Mouse (Mus musculus) olfactory bulb, adult 2 months (tissue): ENCODE measurements around the gene Lsm4. TPM values are rescaled to one million over a fixed set of nuclear protein-coding genes. Genes with fewer than 3 reads are reported as not detected.

ENCODE experiments used
- H3K27ac ChIP-seq: fragments of 200-500 bp; 2 replicates; pipeline ENCODE4 v1.5.1; 2012; ENCODE audit warnings: low read depth, low read length; ENCODE audit not compliant: insufficient read depth
- H3K4me1 ChIP-seq: fragments of 200-500 bp; 2 replicates; pipeline ENCODE4 v1.6.1; 2012; ENCODE audit warnings: low read length; ENCODE audit not compliant: control insufficient read depth, insufficient read depth
- H3K4me3 ChIP-seq: fragments of 200-500 bp; 2 replicates; pipeline ENCODE4 v1.5.1; 2012; ENCODE audit warnings: mild to moderate bottlenecking, low read depth, low read length, moderate library complexity; ENCODE audit not compliant: insufficient read depth
- CTCF ChIP-seq: fragments of 200-500 bp; IDR thresholded peaks from 2 replicates; pipeline ENCODE4 v1.5.1; 2012; ENCODE audit warnings: low read depth, mild to moderate bottlenecking, low read length, moderate library complexity; ENCODE audit not compliant: insufficient read depth
- POLR2A ChIP-seq: fragments of 200-500 bp; IDR thresholded peaks from 2 replicates; pipeline ENCODE4 v1.6.1; 2012; ENCODE audit warnings: mild to moderate bottlenecking, low read depth, low read length, moderate library complexity; ENCODE audit not compliant: insufficient read depth
- WGBS: fragments of 180-500 bp; shearing (Covaris S2); methylation state at CpG from one replicate; pipeline ENCODE4 v1.1.7; 2018; 5-methylcytosine and 5-hydroxymethylcytosine counted together
- polyA plus RNA-seq: library from polyadenylated mRNA; stranded (reverse); fragments of >200 nt; gene quantifications from 2 replicates; pipeline ENCODE4 v1.2.4, GENCODE M21; 2012; ENCODE audit warnings: low replicate concordance; ENCODE audit not compliant: missing spikeins, insufficient read depth, insufficient read length

Lsm4 gene
- polyA plus RNA-seq, 1 experiment = not detected

GRCm38 (mm10) chr8:70671615-70672324, 1.3 kb upstream of the Lsm4 start:
- H3K4me3 ChIP-seq = no peak overlapping the region
- WGBS = 58% methylated on average over 10 of the region's 10 CpGs
- TF ChIP-seq CTCF = no peak
- TF ChIP-seq POLR2A = no peak
- H3K27ac ChIP-seq = no peak overlapping the region
- H3K4me1 ChIP-seq = peaks cover 17% of the 10 kb centered on the region

- peaks cover 17% of the 10 kb centered on the region for H3K4me1 ChIP-seq
- H3K27ac ChIP-seq = peak overlapping the region; percentile 53; the same call in 1 of the 2 replicates
- 33% methylated on average over 19 of the region's 19 CpGs for WGBS
- TF ChIP-seq CTCF = no peak
- no peak for TF ChIP-seq POLR2A
- peak overlapping the region; percentile 26 for H3K4me3 ChIP-seq
These were observed 546 bp upstream of the Lsm4 start for GRCm38 (mm10) chr8:70672325-70673078.

GRCm38 (mm10) chr8:70674109-70674508, 1.1 kb downstream of the Lsm4 start:
- WGBS = 90% methylated on average over 3 of the region's 3 CpGs
- no peak for TF ChIP-seq CTCF
- no peak for TF ChIP-seq POLR2A
- H3K27ac ChIP-seq = peak overlapping the region; percentile 81
- peaks cover 17% of the 10 kb centered on the region for H3K4me1 ChIP-seq
- no peak overlapping the region for H3K4me3 ChIP-seq

- Histone ChIP-seq H3K27ac (no peak overlapping the region), H3K4me3 (no peak overlapping the region), H3K4me1 (peaks cover 17% of the 10 kb centered on the region)
- 58% methylated on average over 4 of the region's 4 CpGs for WGBS
- TF ChIP-seq POLR2A (no peak), CTCF (no peak)
These were observed 1.7 kb downstream of the Lsm4 start for GRCm38 (mm10) chr8:70674716-70675115.

DNA sequence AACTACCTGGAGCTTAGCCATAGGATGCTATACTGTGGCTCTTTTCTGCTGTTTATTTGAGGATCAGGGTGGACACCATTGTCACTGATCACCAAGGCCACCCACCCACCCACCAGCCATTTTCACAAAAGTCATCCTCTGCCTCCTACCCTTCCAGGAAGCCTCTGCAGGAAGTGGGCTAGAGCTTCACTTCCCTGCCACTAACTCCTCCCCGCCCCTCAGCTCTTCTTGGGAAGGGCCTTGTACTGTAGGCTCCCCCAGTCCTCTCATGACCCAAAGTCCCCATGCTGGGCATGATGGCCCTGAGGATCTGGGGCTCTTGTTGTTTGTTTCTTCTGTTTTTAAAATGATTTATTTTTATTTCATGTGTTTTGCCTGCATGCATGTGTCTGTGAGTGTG, 2.3 kb downstream of the Lsm4 start:
- H3K4me3 ChIP-seq = no peak overlapping the region
- TF ChIP-seq POLR2A (no peak), CTCF (no peak)
- no peak overlapping the region for H3K27ac ChIP-seq
- peaks cover 17% of the 10 kb centered on the region for H3K4me1 ChIP-seq
- WGBS = 92% methylated on average over 1 of the region's 1 CpGs

- no peak overlapping the region for H3K27ac ChIP-seq
- peaks cover 22% of the 10 kb centered on the region for H3K4me1 ChIP-seq
- TF ChIP-seq CTCF (no peak), POLR2A (no peak)
- 92% methylated on average over 15 of the region's 15 CpGs for WGBS
- H3K4me3 ChIP-seq = no peak overlapping the region
These were observed 4.5 kb downstream of the Lsm4 start for GRCm38 (mm10) chr8:70677451-70678080.

GRCm38 (mm10) chr8:70678679-70679078, 5.6 kb downstream of the Lsm4 start:
- Histone ChIP-seq H3K4me3 (no peak overlapping the region), H3K27ac (no peak overlapping the region), H3K4me1 (peaks cover 25% of the 10 kb centered on the region)
- TF ChIP-seq CTCF (no peak), POLR2A (no peak)

- Histone ChIP-seq H3K4me3 (no peak overlapping the region), H3K27ac (no peak overlapping the region), H3K4me1 (peaks cover 28% of the 10 kb centered on the region)
- no peak for TF ChIP-seq CTCF
- TF ChIP-seq POLR2A = no peak
- WGBS = 91% methylated on average over 4 of the region's 4 CpGs
These were observed 6.4 kb downstream of the Lsm4 start for GRCm38 (mm10) chr8:70679404-70679803.

- no peak for TF ChIP-seq CTCF
- no peak for TF ChIP-seq POLR2A
- 93% methylated on average over 3 of the region's 3 CpGs for WGBS
These were observed 7.0 kb downstream of the Lsm4 start for GRCm38 (mm10) chr8:70680039-70680438.

More at GRCm38 (mm10) chr8:70680039-70680438, 7.0 kb downstream of the Lsm4 start:
- H3K27ac ChIP-seq = no peak overlapping the region
- H3K4me3 ChIP-seq = no peak overlapping the region
- peaks cover 27% of the 10 kb centered on the region for H3K4me1 ChIP-seq
